Mouse (Mus musculus) stomach, adult 2 months (tissue): Measurements from ENCODE around the gene Cwf19l2. TPM values are rescaled to one million over a fixed set of nuclear protein-coding genes. Genes with fewer than 3 reads are reported as not detected.

Experiments
- polyA plus RNA-seq: library from polyadenylated mRNA; depleted of rRNA; stranded (reverse); fragments of >200 nt; gene quantifications from 2 replicates; pipeline ENCODE4 v1.2.3, GENCODE M21; 2012; rRNA removed

Cwf19l2 gene
- 0.04 and 0.10 TPM in 2 replicates for polyA plus RNA-seq

GRCm38 (mm10) chr9:3403251-3404208, at the start of gene Cwf19l2:
TSS of gene Cwf19l2 (plus strand) at chr9:3403592.

Other genes with a start within 250 kb of the Cwf19l2 start
- 0.08 and 0.36 TPM in 2 replicates for gene Alkbh8, start 68.5 kb upstream of the Cwf19l2 start, polyA plus RNA-seq
- gene Gucy1a2, start 129.2 kb downstream of the Cwf19l2 start, polyA plus RNA-seq, result 0.03 TPM in 1 of 2 replicates, not detected in the other